In genomic region chr5:122291149-122291548, GRCm38 (mm10) we compare ENCODE assay signal across 13 mouse cellular contexts. TPM values are rescaled to one million over a fixed set of nuclear protein-coding genes. Genes with fewer than 3 reads are reported as not detected.
DNase-seq lines count a peak whose midpoint lies in the region; ATAC-seq and TF ChIP-seq lines count a peak whose summit lies in the region.
"Had no signal": no experiment of that assay in that cellular context is flagged by ENCODE, and none has a peak within 500 bp of the region (broad histone marks: within the 10 kb centered on the region; RNA-seq: fewer than 3 reads in every experiment).

No protein-coding gene starts in this region.

- H3K4me3 ChIP-seq in heart, embryonic 12.5 days, result no peak overlapping the region
- no peak overlapping the region for H3K4me3 ChIP-seq in thymus, adult 2 months (ENCODE audit: control insufficient read depth, insufficient read depth, low read length)
- H3K4me3 ChIP-seq in liver, embryonic 11.5 days (ENCODE audit: low read depth, low read length), result no peak overlapping the region
- H3K4me3 ChIP-seq: limb, embryonic 15.5 days had no signal

- no peak for TF ChIP-seq POLR2A in thymus, adult 2 months (IDR thresholded peaks at IDR 0.05; ENCODE audit: control insufficient read depth, extremely low read depth, insufficient read depth, low read length, poor library complexity)

- H3K27me3 ChIP-seq in heart, embryonic 12.5 days (replicated peaks), result no peaks in the 10 kb centered on the region
- no peaks in the 10 kb centered on the region for H3K27me3 ChIP-seq in thymus, adult 2 months (ENCODE audit: control insufficient read depth, insufficient read depth, low read length)
- H3K27me3 ChIP-seq in liver, embryonic 11.5 days (replicated peaks; ENCODE audit: control insufficient read depth, insufficient read depth, low read length), result no peaks in the 10 kb centered on the region
- H3K27me3 ChIP-seq: limb, embryonic 15.5 days had no signal

- peaks cover 19% of the 10 kb centered on the region for H3K36me3 ChIP-seq in heart, embryonic 12.5 days
- no peaks in the 10 kb centered on the region; the same call in 1 of the 2 replicates for H3K36me3 ChIP-seq in thymus, adult 2 months (ENCODE audit: control insufficient read depth, insufficient read depth, low read length)
- peaks cover 7% of the 10 kb centered on the region for H3K36me3 ChIP-seq in liver, embryonic 11.5 days (ENCODE audit: control insufficient read depth, insufficient read depth, low read length)

- H3K27ac ChIP-seq in heart, embryonic 12.5 days (ENCODE audit: poor library complexity, severe bottlenecking), result no peak overlapping the region
- peak overlapping the region; percentile 61 for H3K27ac ChIP-seq in thymus, adult 2 months (ENCODE audit: control insufficient read depth, insufficient read depth, low read length)
- H3K27ac ChIP-seq in liver, embryonic 11.5 days (ENCODE audit: low read depth, low read length), result no peak overlapping the region
- H3K27ac ChIP-seq: limb, embryonic 15.5 days had no signal

- no peak for DNase-seq in heart, postnatal 36 days
- DNase-seq in thymus, adult 2 months, result peak; percentile 45
- no peak for DNase-seq in thymus, adult 18-20 months
- DNase-seq in liver, embryonic 11.5 days (ENCODE audit: low spot score), result no peak
- peak; percentile 52 to 63 for DNase-seq in thymus, postnatal 36 days
- DNase-seq in adipocyte (ENCODE audit: low spot score), result no peak
- DNase-seq in adrenal gland, postnatal 14 days, result no peak
- DNase-seq: cerebellum, adult 11-12 months; layer of hippocampus, adult 9-11 months had no signal

- H3K4me1 ChIP-seq in heart, embryonic 12.5 days (replicated peaks), result peaks cover 62% of the 10 kb centered on the region
- peaks cover 66% of the 10 kb centered on the region for H3K4me1 ChIP-seq in thymus, adult 2 months (replicated peaks; ENCODE audit: control insufficient read depth, insufficient read depth, low read length)
- H3K4me1 ChIP-seq in liver, embryonic 11.5 days (replicated peaks; ENCODE audit: control insufficient read depth, insufficient read depth, low read length), result peaks cover 40% of the 10 kb centered on the region

- intact Hi-C loops in heart, postnatal 36 days (cut with DNase I), result no loop called here

- 37% methylated on average over 6 of the region's 6 CpGs for WGBS in heart, embryonic 12.5 days
- WGBS in thymus, adult 2 months, result 62% methylated on average over 6 of the region's 6 CpGs
- 47% methylated on average over 6 of the region's 6 CpGs for WGBS in liver, embryonic 11.5 days

- no peak for ATAC-seq in heart, embryonic 12.5 days (ENCODE audit: insufficient number of reproducible peaks, low FRiP score)
- ATAC-seq in liver, embryonic 11.5 days (replicated peaks; ENCODE audit: low FRiP score), result peak; percentile 84
- ATAC-seq: hindbrain, embryonic 16.5 days; midbrain, embryonic 16.5 days had no signal

- H3K4me2 ChIP-seq in heart, embryonic 12.5 days, result no peak overlapping the region
- H3K4me2 ChIP-seq in liver, embryonic 11.5 days, result peak overlapping the region; percentile 35
- H3K4me2 ChIP-seq: limb, embryonic 15.5 days had no signal

- H3K9ac ChIP-seq in heart, embryonic 12.5 days, result 0 out of 2 replicates have a peak overlapping the region, but pooled peaks have one; percentile 4
- peak overlapping the region; percentile 50 for H3K9ac ChIP-seq in liver, embryonic 11.5 days (ENCODE audit: low read depth, low read length)
- H3K9ac ChIP-seq: limb, embryonic 15.5 days had no signal

- H3K9me3 ChIP-seq in heart, embryonic 12.5 days (replicated peaks), result 0 out of 2 replicates have a peak, but pooled peaks cover 2% of the 10 kb centered on the region
- H3K9me3 ChIP-seq in liver, embryonic 11.5 days (ENCODE audit: control insufficient read depth, low read length), result no peaks in the 10 kb centered on the region
- H3K9me3 ChIP-seq: limb, embryonic 15.5 days had no signal

- TF ChIP-seq CTCF in thymus, adult 2 months (IDR thresholded peaks at IDR 0.05; ENCODE audit: borderline replicate concordance, control insufficient read depth, extremely low read depth, insufficient read depth, low read length, poor library complexity), result no peak

RNA-seq across cellular contexts. Expression of gene Pptc7, which starts 7.0 kb away (rescaled TPM):
- 13.4 and 14.3 TPM in 2 replicates for polyA plus RNA-seq in heart, embryonic 12.5 days (2016; fragmentation: Nextera tagmentation; extraction: Ambion mirVana)
- total RNA-seq in heart, postnatal 36 days (2021), result 10 to 100 TPM; 89.5 to 98.4 TPM
- 72.4 and 78.8 TPM in 2 replicates for polyA plus RNA-seq in thymus, adult 2 months (2012; rRNA removed)
- polyA plus RNA-seq in liver, embryonic 11.5 days (2014; fragmentation: Nextera tagmentation; extraction: Ambion mirVana), result 6.7 and 8.2 TPM in 2 replicates
- 42.4 and 44.7 TPM in 2 replicates for total RNA-seq in adrenal gland, postnatal 14 days (2021)

RNA-seq across cellular contexts. Expression of gene Tctn1, which starts 26.9 kb away (rescaled TPM):
- polyA plus RNA-seq in heart, embryonic 12.5 days (2016; fragmentation: Nextera tagmentation; extraction: Ambion mirVana), result 2.7 and 3.2 TPM in 2 replicates
- total RNA-seq in heart, postnatal 36 days (2021), result 1 to 10 TPM; 4.3 to 4.6 TPM
- polyA plus RNA-seq in thymus, adult 2 months (2012; rRNA removed), result 41.4 and 45.0 TPM in 2 replicates
- 2.1 and 3.1 TPM in 2 replicates for polyA plus RNA-seq in liver, embryonic 11.5 days (2014; fragmentation: Nextera tagmentation; extraction: Ambion mirVana)
- total RNA-seq in adrenal gland, postnatal 14 days (2021), result 12.7 and 14.5 TPM in 2 replicates

Comparison
In these comparisons a context has a peak if more than half of its experiments do, and no peak if none do; other contexts are left out.
1. DNase-seq: peak in thymus, adult 2 months (single experiment) and thymus, postnatal 36 days (2 of 2); none in heart, postnatal 36 days (0 of 2), thymus, adult 18-20 months (0 of 2), liver, embryonic 11.5 days (single experiment), adipocyte (single experiment) and adrenal gland, postnatal 14 days (single experiment).
2. RNA of gene Tctn1, which starts 26.9 kb away (polyA plus RNA-seq): 41.4 to 45.0 TPM in thymus, adult 2 months; 2.1 to 3.1 TPM in liver, embryonic 11.5 days and 2.7 to 3.2 TPM in heart, embryonic 12.5 days; every median in the first group is over 10 times any median in the second.